Mouse (Mus musculus) MEL (cell line): Measurements from ENCODE around the gene Afap1l2.

Experiments used
- BHLHE40 ChIP-seq: IDR thresholded peaks from 2 replicates; pipeline ENCODE4 v1.6.1; 2012; ENCODE audit warnings: low read depth, mild to moderate bottlenecking, inconsistent platforms, low read length, improper control_type of control experiment, borderline replicate concordance
- CTCF ChIP-seq, 3 experiments: IDR thresholded peaks in 2 of 3; conservative IDR thresholded peaks in 1 of 3; 2 replicates each; pipeline ENCODE4 v1.5.1; 2011 to 2012; ENCODE audit warnings: low read length in 3 of 3, low read depth in 2 of 3, mild to moderate bottlenecking in 2 of 3, improper control_type of control experiment in 1 of 3, inconsistent platforms in 1 of 3, mixed read lengths in 1 of 3, moderate library complexity in 1 of 3; ENCODE audit not compliant: control insufficient read depth in 1 of 3, insufficient read depth in 1 of 3, poor library complexity in 1 of 3, severe bottlenecking in 1 of 3
- E2F4 ChIP-seq: IDR thresholded peaks from 2 replicates; pipeline ENCODE4 v1.6.1; 2011; ENCODE audit warnings: low read depth, low read length, improper control_type of control experiment, borderline replicate concordance
- EP300 ChIP-seq, 2 experiments: IDR thresholded peaks; 2 replicates each; pipeline ENCODE4 v1.6.1; 2011; ENCODE audit warnings: improper control_type of control experiment in 2 of 2, low read length in 2 of 2, low read depth in 1 of 2, mild to moderate bottlenecking in 1 of 2
- GATA1 ChIP-seq: IDR thresholded peaks from 2 replicates; pipeline ENCODE4 v1.6.1; 2011; ENCODE audit warnings: low read depth, low read length, improper control_type of control experiment
- KAT2A ChIP-seq: conservative IDR thresholded peaks from 2 replicates; pipeline ENCODE4 v1.6.1; 2012; ENCODE audit warnings: low read depth, low read length, improper control_type of control experiment, inconsistent platforms
- NRF1 ChIP-seq: IDR thresholded peaks from 2 replicates; pipeline ENCODE4 v1.6.1; 2014; ENCODE audit warnings: low read depth, mild to moderate bottlenecking, inconsistent platforms, low read length, improper control_type of control experiment, moderate library complexity; ENCODE audit not compliant: poor library complexity, insufficient read depth, severe bottlenecking
- POLR2A ChIP-seq, 2 experiments: IDR thresholded peaks; 2 replicates each; pipeline ENCODE4 v1.6.1; 2011 to 2012; ENCODE audit warnings: low read length in 2 of 2, mild to moderate bottlenecking in 2 of 2, control low read depth in 1 of 2, improper control_type of control experiment in 1 of 2, low read depth in 1 of 2, moderate library complexity in 1 of 2; ENCODE audit not compliant: control insufficient read depth in 1 of 2, insufficient read depth in 1 of 2, poor library complexity in 1 of 2
- POLR2AphosphoS5 ChIP-seq: IDR thresholded peaks from 2 replicates; pipeline ENCODE4 v1.6.1; 2012; ENCODE audit warnings: low read depth, borderline replicate concordance, mild to moderate bottlenecking, inconsistent platforms, low read length, moderate library complexity, mixed read lengths
- ZKSCAN1 ChIP-seq: IDR thresholded peaks from 2 replicates; pipeline ENCODE4 v1.6.1; 2012; ENCODE audit warnings: low read depth, mild to moderate bottlenecking, inconsistent platforms, low read length, improper control_type of control experiment, moderate library complexity

DNA sequence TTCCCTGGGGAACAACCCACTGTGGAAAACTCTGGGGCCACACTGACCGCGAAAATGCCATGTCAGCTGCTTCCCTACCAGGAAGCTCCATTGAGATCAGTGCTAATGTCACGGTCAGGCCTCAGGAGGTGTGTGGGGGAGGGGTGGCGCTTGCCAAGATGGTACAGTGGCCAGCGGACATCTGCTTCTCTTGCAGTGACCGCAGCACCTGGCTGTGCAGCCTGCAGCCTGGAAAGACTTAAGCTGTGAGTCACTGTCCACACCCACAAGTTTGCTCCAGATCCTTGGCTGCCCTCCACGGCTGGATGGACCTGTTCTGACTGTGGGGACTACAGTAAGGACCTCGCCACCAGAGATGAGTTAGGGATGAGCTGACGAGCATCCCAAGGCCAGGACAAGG, 68.2 kb downstream of the Afap1l2 start:
- TF ChIP-seq BHLHE40 (no peak), E2F4 (no peak), POLR2AphosphoS5 (no peak), CTCF (IDR thresholded peaks at IDR 0.05 in 2 of 3, conservative IDR thresholded peaks at IDR 0.05 in 1 of 3; ENCODE audit: control insufficient read depth in 1 of 3, insufficient read depth in 1 of 3, low read depth in 2 of 3, low read length in 3 of 3, poor library complexity in 1 of 3, severe bottlenecking in 1 of 3) (no peak), EP300 (IDR thresholded peaks at IDR 0.05; ENCODE audit: low read depth in 1 of 2, low read length in 2 of 2) (no peak), GATA1 (no peak), KAT2A (no peak), POLR2A (IDR thresholded peaks at IDR 0.05; ENCODE audit: control insufficient read depth in 1 of 2, insufficient read depth in 1 of 2, low read depth in 1 of 2, low read length in 2 of 2, poor library complexity in 1 of 2) (no peak), ZKSCAN1 (no peak), NRF1 (no peak)
